Mouse (Mus musculus): ENCODE data around the gene Tbxas1.

Gene Tbxas1

GRCm38 (mm10) chr6:38875258-38876070, at the start of gene Tbxas1:
Gene Tbxas1 (plus strand): TSS chr6:38875404.
- peak; percentile 37 for DNase-seq (ENCODE audit: low spot score)

- DNase-seq (ENCODE audit: low spot score) = no peak
These were observed 49.3 kb upstream of the Tbxas1 start for GRCm38 (mm10) chr6:38825886-38826285.

- DNase-seq (ENCODE audit: low spot score) = no peak
These were observed 48.3 kb upstream of the Tbxas1 start for GRCm38 (mm10) chr6:38826857-38827256.

GRCm38 (mm10) chr6:38827435-38827834, 47.8 kb upstream of the Tbxas1 start:
- DNase-seq (ENCODE audit: low spot score) = no peak

GRCm38 (mm10) chr6:38828211-38828610, 47.0 kb upstream of the Tbxas1 start:
- DNase-seq (ENCODE audit: low spot score) = no peak

GRCm38 (mm10) chr6:38829452-38829851, 45.8 kb upstream of the Tbxas1 start:
- DNase-seq (ENCODE audit: low spot score) = no peak

GRCm38 (mm10) chr6:38833721-38834120, 41.5 kb upstream of the Tbxas1 start:
- DNase-seq (ENCODE audit: low spot score) = no peak

- DNase-seq (ENCODE audit: low spot score) = no peak
These were observed 40.5 kb upstream of the Tbxas1 start for GRCm38 (mm10) chr6:38834727-38835126.

- DNase-seq (ENCODE audit: low spot score) = no peak
These were observed 40.0 kb upstream of the Tbxas1 start for GRCm38 (mm10) chr6:38835217-38835616.

- no peak for DNase-seq (ENCODE audit: low spot score)
These were observed 37.1 kb upstream of the Tbxas1 start for GRCm38 (mm10) chr6:38838061-38838460.

GRCm38 (mm10) chr6:38839891-38840290, 35.3 kb upstream of the Tbxas1 start:
- DNase-seq (ENCODE audit: low spot score) = no peak

- no peak for DNase-seq (ENCODE audit: low spot score)
These were observed 34.8 kb upstream of the Tbxas1 start for GRCm38 (mm10) chr6:38840380-38840779.

GRCm38 (mm10) chr6:38840780-38841179, 34.4 kb upstream of the Tbxas1 start:
- DNase-seq (ENCODE audit: low spot score) = no peak

- no peak for DNase-seq (ENCODE audit: low spot score)
These were observed 33.7 kb upstream of the Tbxas1 start for GRCm38 (mm10) chr6:38841551-38841950.

GRCm38 (mm10) chr6:38845117-38845516, 30.1 kb upstream of the Tbxas1 start:
- DNase-seq (ENCODE audit: low spot score) = no peak

- DNase-seq (ENCODE audit: low spot score) = no peak
These were observed 29.3 kb upstream of the Tbxas1 start for GRCm38 (mm10) chr6:38845876-38846275.

GRCm38 (mm10) chr6:38846330-38847195, 28.6 kb upstream of the Tbxas1 start:
- no peak for DNase-seq (ENCODE audit: low spot score)

GRCm38 (mm10) chr6:38847447-38847846, 27.8 kb upstream of the Tbxas1 start:
- DNase-seq (ENCODE audit: low spot score) = no peak

- DNase-seq (ENCODE audit: low spot score) = no peak
These were observed 27.0 kb upstream of the Tbxas1 start for GRCm38 (mm10) chr6:38847958-38848910.

GRCm38 (mm10) chr6:38850715-38851259, 24.4 kb upstream of the Tbxas1 start:
- no peak for DNase-seq (ENCODE audit: low spot score)

GRCm38 (mm10) chr6:38851740-38852139, 23.5 kb upstream of the Tbxas1 start:
- DNase-seq (ENCODE audit: low spot score) = no peak

- no peak for DNase-seq (ENCODE audit: low spot score)
These were observed 21.6 kb upstream of the Tbxas1 start for GRCm38 (mm10) chr6:38853561-38853992.

All from spleen, adult 12 weeks (tissue).